Mouse (Mus musculus) neural tube, postnatal 0 days (tissue): ENCODE data around the gene Map1lc3b. TPM values are rescaled to one million over a fixed set of nuclear protein-coding genes. Genes with fewer than 3 reads are reported as not detected.

Experiments
- polyA plus RNA-seq: library from polyadenylated mRNA; unstranded; fragments of >200 nt; fragmentation: Nextera tagmentation; extraction: Ambion mirVana; gene quantifications from 2 replicates; pipeline ENCODE4 v1.2.1, GENCODE M21; 2015

Gene Map1lc3b
- polyA plus RNA-seq = 335 and 340 TPM in 2 replicates

GRCm38 (mm10) chr8:121590203-121591177, at the start of gene Map1lc3b:
Gene Map1lc3b, plus strand, starts transcription at chr8:121590361.

GRCm38 (mm10) chr8:121544276-121544785, 45.8 kb upstream of the Map1lc3b start, which contains the start of gene 1700018B08Rik:
Gene 1700018B08Rik, minus strand, starts transcription at chr8:121544320.

GRCm38 (mm10) chr8:121578676-121579451, 11.3 kb upstream of the Map1lc3b start, which contains the start of gene Fbxo31:
Gene Fbxo31, minus strand, starts transcription at chr8:121578806.

Other genes with a start within 250 kb of the Map1lc3b start
- not detected in 2 replicates for gene 1700018B08Rik, start 46.0 kb upstream of the Map1lc3b start, polyA plus RNA-seq
- gene Fbxo31, start 11.6 kb upstream of the Map1lc3b start, polyA plus RNA-seq = 48.6 and 49.7 TPM in 2 replicates
- gene Zcchc14, start 62.5 kb downstream of the Map1lc3b start, polyA plus RNA-seq = 12.1 and 15.1 TPM in 2 replicates
- 122 and 135 TPM in 2 replicates for gene Jph3, start 139.3 kb downstream of the Map1lc3b start, polyA plus RNA-seq
- gene Klhdc4, start 239.2 kb downstream of the Map1lc3b start, polyA plus RNA-seq = 27.7 and 36.6 TPM in 2 replicates